Mouse (Mus musculus) E14TG2a.4 (cell line): Measurements from ENCODE around the gene Hist1h4f.

Experiments
- CTCF ChIP-seq: conservative IDR thresholded peaks from 2 replicates; pipeline ENCODE4 v1.5.1; 2014; ENCODE audit warnings: low read length
- NANOG ChIP-seq: IDR thresholded peaks from 2 replicates; pipeline ENCODE4 v1.6.1; 2014; ENCODE audit warnings: borderline replicate concordance, low read length, mixed read lengths
- POU5F1 ChIP-seq: IDR thresholded peaks from 2 replicates; pipeline ENCODE4 v1.6.1; 2014; ENCODE audit warnings: low read length, borderline replicate concordance

DNA sequence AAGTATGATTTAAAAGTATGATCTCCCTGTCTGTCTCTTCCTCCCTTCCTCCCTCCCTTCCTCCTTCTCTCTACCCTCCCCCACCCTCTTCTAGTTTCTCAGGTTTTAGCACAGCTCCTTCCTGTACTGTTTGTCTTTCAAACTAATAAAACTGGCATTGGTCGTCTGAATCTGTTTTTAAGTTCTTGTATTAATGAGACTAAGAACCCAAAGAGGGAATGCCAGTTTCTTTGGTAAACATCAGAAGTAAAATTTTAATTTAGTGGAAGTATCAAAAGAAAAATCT, 35.4 kb upstream of the Hist1h4f start:
- TF ChIP-seq CTCF (no peak), POU5F1 (no peak), NANOG (no peak)
